Mouse (Mus musculus) bone marrow macrophage, adult 2 months (primary cell): ENCODE measurements around the gene Tsfm. TPM values are rescaled to one million over a fixed set of nuclear protein-coding genes. Genes with fewer than 3 reads are reported as not detected.

Experiments used
- H3K27ac ChIP-seq: 2 replicates; pipeline ENCODE4 v1.5.1; 2012; ENCODE audit warnings: low read depth, low read length; ENCODE audit not compliant: insufficient read depth
- H3K4me1 ChIP-seq: 2 replicates; pipeline ENCODE4 v1.6.1; 2012; ENCODE audit warnings: low read length; ENCODE audit not compliant: control insufficient read depth, insufficient read depth
- H3K4me3 ChIP-seq: 2 replicates; pipeline ENCODE4 v1.5.1; 2012; ENCODE audit warnings: mild to moderate bottlenecking, low read length, moderate library complexity; ENCODE audit not compliant: insufficient read depth
- CTCF ChIP-seq: IDR thresholded peaks from 2 replicates; pipeline ENCODE4 v1.5.1; 2012; ENCODE audit warnings: low read depth, mild to moderate bottlenecking, low read length, moderate library complexity
- POLR2A ChIP-seq: IDR thresholded peaks from 2 replicates; pipeline ENCODE4 v1.6.1; 2012; ENCODE audit warnings: mild to moderate bottlenecking, low read depth, low read length, borderline replicate concordance
- polyA plus RNA-seq: library from polyadenylated mRNA; stranded (reverse); fragments of >200 nt; gene quantifications from 2 replicates; pipeline ENCODE4 v1.2.4, GENCODE M21; 2012; ENCODE audit not compliant: missing spikeins, insufficient read depth, insufficient read length

The Tsfm gene
- polyA plus RNA-seq, 1 experiment = 12.9 TPM

DNA sequence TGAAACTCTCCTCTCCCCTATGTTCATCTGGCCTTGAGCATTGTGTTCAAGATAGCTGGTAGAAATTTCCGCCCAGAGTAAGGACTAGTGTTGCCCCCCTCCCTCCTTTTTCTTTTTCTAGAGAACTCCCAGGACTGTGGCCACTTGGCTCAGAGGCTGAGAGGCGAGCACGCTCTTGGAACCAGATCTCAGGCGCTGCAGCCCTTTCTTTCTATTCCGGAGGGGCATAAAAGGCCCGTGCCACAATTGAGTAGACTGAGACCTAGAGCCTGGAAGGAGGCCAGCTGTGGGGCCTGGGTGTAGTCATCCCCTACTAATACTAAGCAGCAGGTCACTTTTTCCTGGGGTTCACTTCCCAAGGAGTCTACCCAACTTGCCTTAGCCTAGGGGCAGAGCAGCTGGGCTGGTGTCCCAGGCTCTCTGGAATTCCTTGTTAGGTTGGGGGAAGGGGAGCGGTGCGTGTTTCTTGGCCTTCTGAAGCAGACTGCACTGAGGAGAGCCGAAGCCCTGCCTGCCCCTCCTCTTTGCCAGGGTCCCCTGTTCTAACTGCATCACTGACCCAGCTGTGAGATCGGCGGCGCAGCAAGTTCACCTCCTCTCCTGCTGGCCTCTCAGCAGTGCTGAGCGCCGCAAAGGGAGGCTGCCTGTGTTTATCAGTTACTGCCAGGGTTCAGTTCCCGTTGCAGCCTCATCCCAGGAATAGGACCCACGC, 50.3 kb downstream of the Tsfm start:
- Histone ChIP-seq H3K4me1 (peaks cover 45% of the 10 kb centered on the region), H3K4me3 (peak overlapping the region; percentile 81), H3K27ac (no peak overlapping the region)
- no peak for TF ChIP-seq POLR2A
- TF ChIP-seq CTCF = no peak

DNA sequence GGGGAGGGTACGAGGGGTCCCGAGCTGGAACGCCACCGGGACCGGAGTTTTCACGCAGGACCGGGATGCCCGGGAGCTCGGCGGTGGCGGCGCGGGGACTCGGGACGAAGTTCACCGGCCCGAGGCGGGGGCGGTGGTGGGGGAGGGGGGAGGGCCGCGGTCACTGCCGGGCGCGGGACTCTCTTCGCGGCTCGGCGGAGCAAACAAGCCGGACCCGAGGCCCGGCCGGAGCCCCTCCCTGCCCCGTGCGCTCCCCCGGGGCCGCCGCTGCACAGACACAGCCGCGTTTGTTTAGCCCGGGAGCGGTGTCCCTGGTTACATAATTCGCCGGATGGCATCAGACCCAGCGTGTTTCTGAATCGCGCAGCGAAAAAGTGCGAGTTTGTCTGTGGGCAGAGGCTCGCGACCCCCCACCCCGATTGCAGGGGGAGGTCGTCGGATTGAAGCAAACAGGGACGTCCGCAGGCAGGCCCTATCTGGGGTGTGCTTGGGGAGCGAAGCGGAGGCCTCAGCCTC, 50.9 kb downstream of the Tsfm start:
- Histone ChIP-seq H3K4me3 (peak overlapping the region; percentile 81), H3K4me1 (peaks cover 39% of the 10 kb centered on the region), H3K27ac (no peak overlapping the region)
- no peak for TF ChIP-seq POLR2A
- TF ChIP-seq CTCF = no peak

DNA sequence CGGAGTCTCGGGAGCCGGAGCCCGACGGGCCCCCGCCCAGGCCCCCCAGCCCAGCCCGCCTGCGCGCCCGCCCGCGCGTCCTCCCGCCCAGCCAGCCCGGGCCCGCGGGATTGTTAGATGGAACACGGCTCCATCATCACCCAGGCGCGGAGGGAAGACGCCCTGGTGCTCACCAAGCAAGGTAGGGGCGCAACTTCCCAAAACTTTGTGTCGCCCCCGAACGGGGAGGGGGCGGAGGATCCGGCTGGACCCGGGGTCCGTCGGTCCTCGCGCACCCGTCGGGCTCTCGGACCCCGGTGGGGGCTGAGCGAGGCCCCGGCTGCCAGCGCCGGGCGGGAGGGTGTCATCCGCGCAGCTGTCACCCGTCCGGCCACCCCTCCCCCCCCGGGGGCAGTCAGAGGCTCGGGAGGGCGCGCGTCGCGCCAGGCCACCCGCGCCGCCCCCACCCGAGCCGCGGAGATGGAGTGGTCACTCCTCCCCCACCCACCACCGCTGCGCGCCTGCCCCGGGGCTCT, 51.5 kb downstream of the Tsfm start:
- TF ChIP-seq POLR2A (no peak), CTCF (no peak)
- peak overlapping the region; percentile 81 for H3K4me3 ChIP-seq
- peak overlapping the region; percentile 57 for H3K27ac ChIP-seq
- peaks cover 34% of the 10 kb centered on the region for H3K4me1 ChIP-seq

DNA sequence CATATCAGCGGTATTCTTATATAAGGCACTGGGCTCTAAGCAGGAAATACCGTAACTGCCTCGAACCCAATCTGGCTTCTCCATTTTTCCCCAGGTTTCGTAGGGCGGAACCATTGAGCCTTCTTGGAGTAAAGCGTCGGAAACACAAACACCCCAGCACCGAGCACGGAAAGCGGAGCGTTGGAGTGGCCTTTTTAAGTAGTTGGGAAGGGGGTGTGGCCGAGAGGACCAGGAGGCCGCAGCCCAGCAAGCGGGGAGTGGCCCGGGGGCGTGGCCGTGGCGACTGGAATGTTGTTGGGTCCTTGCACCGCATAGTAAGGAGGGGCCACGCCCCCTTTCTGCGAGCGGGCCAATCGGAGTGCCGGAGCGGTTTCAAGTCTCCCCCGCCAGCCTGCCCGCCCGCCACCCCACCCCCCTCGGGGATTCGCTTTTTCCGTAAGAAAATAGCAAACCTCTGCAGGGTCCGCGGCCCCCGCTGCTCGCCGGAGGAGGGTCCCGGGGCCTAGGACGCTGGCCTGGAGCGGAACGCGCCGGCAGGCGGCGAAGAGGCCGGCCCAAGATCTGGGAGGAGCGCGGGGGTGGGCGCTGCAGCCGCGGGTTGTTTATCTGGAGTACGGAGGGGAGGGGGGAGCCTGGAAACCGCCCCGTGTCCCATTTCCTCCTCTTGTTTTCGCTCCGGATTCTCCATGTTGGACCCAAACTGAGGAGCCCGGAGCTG, 52.2 kb downstream of the Tsfm start, which contains the start of gene Ctdsp2:
Ctdsp2 (plus strand) TSS at position 441 of the 718 bp plus-strand sequence.
- peak within 1 kb of the TSS; percentile 97 for H3K27ac ChIP-seq
- TF ChIP-seq CTCF = no peak
- TF ChIP-seq POLR2A = no peak; the same call in 1 of the 2 replicates
- H3K4me3 ChIP-seq = peak within 1 kb of the TSS; percentile 81
- H3K4me1 ChIP-seq = peaks cover 26% of the 10 kb centered on the region

DNA sequence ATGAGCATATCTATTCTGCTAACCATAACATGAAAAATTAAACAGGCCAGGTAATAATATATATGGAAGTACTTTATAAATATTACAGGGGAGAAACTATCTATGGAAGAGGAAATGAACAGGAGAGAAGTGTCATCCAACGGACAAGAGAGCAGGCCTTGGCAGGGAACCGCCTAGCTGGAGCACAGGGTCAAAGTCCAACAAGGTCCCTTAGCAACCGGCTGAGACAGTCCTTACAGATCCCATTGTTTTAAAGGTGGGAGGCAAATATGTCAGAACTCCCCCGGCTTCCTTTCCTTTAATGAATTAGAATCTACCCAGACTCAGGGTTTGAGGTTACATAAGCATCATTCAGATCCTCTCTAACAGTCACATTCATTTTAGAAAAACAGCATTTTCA, 53.6 kb downstream of the Tsfm start:
- no peak for TF ChIP-seq POLR2A
- no peak for TF ChIP-seq CTCF
- Histone ChIP-seq H3K4me3 (no peak overlapping the region), H3K4me1 (peaks cover 15% of the 10 kb centered on the region), H3K27ac (no peak overlapping the region)

DNA sequence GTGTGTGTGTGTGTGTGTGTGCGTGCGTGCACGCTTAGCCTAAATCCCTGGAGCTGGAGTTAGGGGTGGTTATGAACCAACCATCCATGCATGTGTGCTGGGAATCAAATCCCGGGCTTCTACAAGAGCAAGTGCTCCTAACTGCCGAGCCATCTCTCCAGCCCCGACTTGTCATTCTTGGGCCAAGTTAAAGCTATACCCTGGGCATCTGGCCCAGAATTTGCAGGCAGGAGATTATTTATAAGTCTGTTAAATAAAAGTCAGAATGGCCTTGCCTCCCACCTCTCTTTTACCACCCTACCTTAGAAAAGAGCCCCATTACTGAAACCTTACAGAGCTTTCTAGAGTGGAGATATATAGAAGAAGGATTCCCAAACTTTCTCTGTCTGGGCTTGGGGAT, 54.9 kb downstream of the Tsfm start:
- no peak for TF ChIP-seq POLR2A
- TF ChIP-seq CTCF = no peak
- H3K4me3 ChIP-seq = no peak overlapping the region
- H3K4me1 ChIP-seq = peaks cover 7% of the 10 kb centered on the region; the same call in 1 of the 2 replicates
- H3K27ac ChIP-seq = no peak overlapping the region

DNA sequence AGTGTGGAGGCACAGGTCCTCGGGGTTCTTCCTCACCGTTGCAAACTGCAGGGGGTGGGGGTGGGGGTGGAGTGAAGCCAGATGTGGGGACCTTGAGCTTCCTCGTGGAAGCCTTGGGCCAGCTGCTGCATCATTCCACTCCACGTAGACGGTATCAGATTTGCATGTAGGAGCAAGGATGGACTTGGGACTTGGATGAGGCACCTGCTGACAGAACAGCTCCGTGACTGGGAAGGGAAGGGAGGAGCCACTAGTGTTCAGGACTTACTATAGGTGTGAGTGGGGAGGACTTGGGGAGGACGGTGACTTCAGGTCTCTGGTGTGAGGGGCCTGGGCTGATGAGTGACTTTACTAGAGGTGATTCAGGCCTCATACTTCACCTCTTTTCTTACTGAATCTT, 57.7 kb downstream of the Tsfm start:
- no peak overlapping the region for H3K27ac ChIP-seq

DNA sequence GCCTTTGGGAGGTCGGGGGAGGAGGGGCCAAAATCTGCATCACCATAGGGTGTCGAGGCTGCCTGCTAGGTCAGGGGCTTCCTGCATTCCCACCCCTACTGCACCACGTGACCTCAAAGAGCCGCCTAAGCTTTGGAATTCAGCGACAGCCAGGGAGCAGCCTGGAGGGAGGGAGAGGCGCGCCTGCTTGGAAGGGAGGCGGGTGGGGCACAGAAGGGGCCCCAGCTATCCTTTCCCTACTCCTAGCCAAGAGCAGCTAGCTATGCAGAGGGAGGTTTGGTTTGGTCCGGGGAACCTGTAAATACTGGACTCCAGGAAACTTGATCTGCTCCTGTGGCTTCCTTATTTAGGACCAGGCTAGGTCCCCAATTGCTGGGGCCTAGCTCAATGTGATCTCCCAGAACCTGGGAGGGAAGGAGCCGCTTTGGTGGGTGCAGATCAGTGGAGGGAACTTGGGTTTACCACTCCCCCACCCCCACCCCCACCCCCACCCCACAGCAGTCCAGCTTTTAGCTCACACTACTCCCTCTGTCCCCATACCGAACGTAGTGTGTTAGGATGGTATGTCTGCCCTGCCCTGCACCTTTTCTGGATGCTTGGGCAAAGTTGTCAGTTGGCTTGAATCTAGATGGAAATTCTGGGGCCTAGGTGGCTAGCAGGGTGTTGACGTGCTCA, 58.5 kb downstream of the Tsfm start:
- Histone ChIP-seq H3K4me3 (no peak overlapping the region), H3K27ac (no peak overlapping the region), H3K4me1 (0 out of 2 replicates have a peak, but pooled peaks cover 5% of the 10 kb centered on the region)
- TF ChIP-seq CTCF (no peak), POLR2A (no peak)

More for the DNA sequence above, 57.7 kb downstream of the Tsfm start:
- TF ChIP-seq CTCF = no peak
- TF ChIP-seq POLR2A = no peak
- Histone ChIP-seq H3K4me1 (0 out of 2 replicates have a peak, but pooled peaks cover 5% of the 10 kb centered on the region), H3K4me3 (no peak overlapping the region)

DNA sequence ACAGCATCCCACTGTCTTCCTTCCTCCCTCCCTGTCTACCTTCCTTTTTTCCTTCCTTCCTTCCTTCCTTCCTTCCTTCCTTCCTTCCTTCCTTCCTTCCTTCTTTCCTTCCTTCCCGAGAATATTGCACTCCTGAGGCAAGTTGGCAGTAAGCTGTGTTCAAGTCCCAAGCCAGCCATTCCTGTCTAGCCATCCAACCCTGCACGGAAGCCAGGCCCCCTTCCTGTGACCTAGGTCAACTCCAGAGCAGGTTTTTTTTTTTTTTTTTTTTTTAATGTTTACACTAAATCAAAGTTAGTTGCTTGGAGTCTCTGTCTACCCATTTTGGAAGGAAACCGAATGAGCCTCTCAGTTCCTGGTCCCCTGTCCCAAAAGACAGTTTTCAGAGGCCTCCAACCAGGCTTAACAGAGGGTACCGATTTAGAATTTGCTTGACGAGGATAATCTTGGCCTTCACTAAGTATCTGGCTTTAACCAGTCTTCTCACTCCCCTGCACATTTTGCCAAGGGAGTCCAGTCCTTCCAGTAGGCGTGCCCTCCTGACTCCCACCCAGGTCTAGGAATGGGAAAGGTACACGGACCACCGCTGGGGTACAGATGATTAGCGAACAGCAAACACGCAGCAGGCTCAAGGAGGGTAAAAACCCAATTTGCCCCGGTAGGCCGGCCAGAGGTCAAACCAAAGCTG, 59.1 kb downstream of the Tsfm start:
- TF ChIP-seq POLR2A (no peak), CTCF (no peak)
- Histone ChIP-seq H3K27ac (no peak overlapping the region), H3K4me1 (0 out of 2 replicates have a peak, but pooled peaks cover 5% of the 10 kb centered on the region), H3K4me3 (no peak overlapping the region)
